Mouse (Mus musculus) kidney, adult 2 months (tissue): ENCODE measurements around the gene Lrrc36.

Experiments used
- CTCF ChIP-seq: fragments of 200-500 bp; conservative IDR thresholded peaks from 2 replicates; pipeline ENCODE4 v1.5.1; 2011; ENCODE audit warnings: low read depth, mild to moderate bottlenecking, control low read depth, low read length, moderate library complexity, mixed read lengths; ENCODE audit not compliant: insufficient read depth, insufficient read length
- POLR2A ChIP-seq: fragments of 200-500 bp; IDR thresholded peaks from one replicate; pipeline ENCODE4 v1.6.1; 2011; ENCODE audit warnings: low read depth, low read length, control low read depth

DNA sequence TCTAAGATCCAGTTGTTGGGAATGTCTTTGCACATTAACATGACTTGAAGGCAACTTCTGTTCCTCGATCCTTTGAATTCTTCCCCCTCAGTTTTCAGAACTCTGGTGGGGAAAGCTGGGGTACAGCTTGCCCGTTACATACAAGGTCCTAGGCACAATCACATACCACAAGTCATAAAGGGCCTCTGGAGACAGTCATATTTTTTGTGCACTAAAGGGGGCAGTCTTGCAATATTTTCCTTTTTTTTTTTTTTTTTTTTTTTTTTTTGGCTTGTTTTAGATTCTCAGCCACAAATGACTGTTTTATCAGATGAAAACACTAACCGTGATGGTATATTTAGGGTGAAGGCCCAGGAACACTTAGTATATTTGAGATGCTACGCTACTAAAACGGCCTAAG, 39.9 kb downstream of the Lrrc36 start:
- TF ChIP-seq CTCF = no peak
- no peak for TF ChIP-seq POLR2A
